Mouse (Mus musculus) ZHBTc4 (cell line): ENCODE measurements around the gene Aplnr.
A peak's percentile ranks its signal among the peaks of the same experiment; 100 is the strongest.

Experiments
- DNase-seq: peaks from one replicate; pipeline ENCODE4 v3.0.0-alpha.2; 2011; ENCODE audit warnings: low read depth, low spot score

Gene Aplnr

GRCm38 (mm10) chr2:85136089-85136488 lies at the start of gene Aplnr:
Aplnr (plus strand) TSS chr2:85136225.
- peak; percentile 74 for DNase-seq

- DNase-seq: peak; percentile 12
Measured at GRCm38 (mm10) chr2:85088716-85089646, 47.0 kb upstream of the Aplnr start.

GRCm38 (mm10) chr2:85091325-85091724 lies 44.7 kb upstream of the Aplnr start:
- no peak for DNase-seq

- no peak for DNase-seq
Measured at GRCm38 (mm10) chr2:85093376-85093775, 42.6 kb upstream of the Aplnr start.

- no peak for DNase-seq
Measured at GRCm38 (mm10) chr2:85095906-85096305, 40.1 kb upstream of the Aplnr start.

- no peak for DNase-seq
Measured at GRCm38 (mm10) chr2:85098014-85098413, 38.0 kb upstream of the Aplnr start.

GRCm38 (mm10) chr2:85098824-85099511 lies 37.1 kb upstream of the Aplnr start:
- no peak for DNase-seq

- no peak for DNase-seq
Measured at GRCm38 (mm10) chr2:85103201-85103600, 32.8 kb upstream of the Aplnr start.

GRCm38 (mm10) chr2:85105426-85106013 lies 30.5 kb upstream of the Aplnr start:
- no peak for DNase-seq

GRCm38 (mm10) chr2:85106068-85106790 lies 29.8 kb upstream of the Aplnr start:
- DNase-seq: no peak

GRCm38 (mm10) chr2:85106941-85107340 lies 29.1 kb upstream of the Aplnr start:
- DNase-seq: no peak

GRCm38 (mm10) chr2:85110288-85110875 lies 25.6 kb upstream of the Aplnr start:
- no peak for DNase-seq

GRCm38 (mm10) chr2:85123187-85123868 lies 12.7 kb upstream of the Aplnr start:
- peak; percentile 63 for DNase-seq

GRCm38 (mm10) chr2:85123869-85124535 lies 12.0 kb upstream of the Aplnr start:
- peak; percentile 77 for DNase-seq

- no peak for DNase-seq
Measured at GRCm38 (mm10) chr2:85129496-85129971, 6.5 kb upstream of the Aplnr start.

- DNase-seq: no peak
Measured at GRCm38 (mm10) chr2:85131226-85131625, 4.8 kb upstream of the Aplnr start.

- DNase-seq: no peak
Measured at GRCm38 (mm10) chr2:85131724-85132123, 4.3 kb upstream of the Aplnr start.

GRCm38 (mm10) chr2:85132204-85132603 lies 3.8 kb upstream of the Aplnr start:
- no peak for DNase-seq

- no peak for DNase-seq
Measured at GRCm38 (mm10) chr2:85135099-85135498, 926 bp upstream of the Aplnr start.
